Mouse (Mus musculus) E14TG2a.4 (cell line): ENCODE measurements at regions not wholly inside any gene's neighbourhood (a gene's known extent, or its start where the extent isn't known, plus 50 kb on each side); places are given as distances from the start of the nearest gene placed in this dataset.

Source experiments
- CTCF ChIP-seq: conservative IDR thresholded peaks from 2 replicates; pipeline ENCODE4 v1.5.1; 2014; ENCODE audit warnings: low read length
- NANOG ChIP-seq: IDR thresholded peaks from 2 replicates; pipeline ENCODE4 v1.6.1; 2014; ENCODE audit warnings: borderline replicate concordance, low read length, mixed read lengths

GRCm38 (mm10) chr17:66278037-66278436 is 154.7 kb downstream of the Ddx11 start:
- TF ChIP-seq CTCF (no peak), NANOG (no peak)
